Mouse (Mus musculus): Measurements from ENCODE around the gene Irx4.

DNA sequence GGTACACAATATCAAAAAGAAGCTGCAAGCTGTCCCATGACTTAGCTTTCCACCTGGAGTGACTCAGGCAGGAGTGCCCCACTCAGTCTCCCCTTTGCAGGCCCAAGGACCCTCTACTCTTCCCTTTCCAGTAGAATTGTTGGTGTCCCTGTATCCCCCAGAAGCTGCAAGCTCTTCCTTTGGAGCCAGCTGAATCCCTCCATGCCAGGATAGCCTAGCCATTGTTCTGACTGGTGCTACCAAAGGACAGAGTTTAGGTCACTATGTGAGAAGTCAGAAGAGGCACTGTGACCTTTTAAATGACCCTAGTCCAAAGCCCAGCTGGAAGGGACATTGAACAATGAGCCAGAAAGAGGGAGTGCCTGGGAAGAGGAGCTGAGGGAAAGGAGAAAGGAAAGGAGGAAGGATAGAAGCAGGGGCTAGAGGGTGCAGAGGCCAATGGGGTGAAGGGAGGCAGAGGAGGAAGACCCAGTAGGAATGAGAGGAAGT, 12.6 kb downstream of the Irx4 start:
- no peak for TF ChIP-seq CTCF (IDR thresholded peaks at IDR 0.05; ENCODE audit: low read depth, low read length)
- TF ChIP-seq TAL1 (conservative IDR thresholded peaks at IDR 0.05; ENCODE audit: low read depth, low read length), result no peak
- TF ChIP-seq GATA1 (IDR thresholded peaks at IDR 0.05; ENCODE audit: borderline replicate concordance, low read length), result no peak

Data from G1E (cell line).